Mouse (Mus musculus): ENCODE results near the gene H2-K1.
A peak's percentile ranks its signal among the peaks of the same experiment; 100 is the strongest.
"Not testable (repeated sequence)": the region's sequence is repeated elsewhere in the genome, so short reads cannot be mapped to it uniquely, and the experiment has no call there.

GRCm38 (mm10) chr17:33981192-33981909, 18.8 kb downstream of the H2-K1 start:
- peak; percentile 27; the same call in 1 of the 2 replicates for TF ChIP-seq CTCF (IDR thresholded peaks at IDR 0.05; ENCODE audit: low read depth, low read length)
- not testable (repeated sequence) for TF ChIP-seq TAL1 (conservative IDR thresholded peaks at IDR 0.05; ENCODE audit: low read depth, low read length); POLR2AphosphoS5 (IDR thresholded peaks at IDR 0.05; ENCODE audit: insufficient replicate concordance, low read depth, low read length); GATA1 (IDR thresholded peaks at IDR 0.05; ENCODE audit: borderline replicate concordance, low read length); GATA2 (IDR thresholded peaks at IDR 0.05; ENCODE audit: borderline replicate concordance, low read depth, low read length)

All from G1E (cell line).